Mouse (Mus musculus) left cerebral cortex, adult 11 months (tissue): Measurements from ENCODE around the gene Rnf31.

Experiments used
- DNase-seq: peaks from one replicate; pipeline ENCODE4 v3.0.0; 2022; ENCODE audit warnings: low spot score

Rnf31 gene

DNA sequence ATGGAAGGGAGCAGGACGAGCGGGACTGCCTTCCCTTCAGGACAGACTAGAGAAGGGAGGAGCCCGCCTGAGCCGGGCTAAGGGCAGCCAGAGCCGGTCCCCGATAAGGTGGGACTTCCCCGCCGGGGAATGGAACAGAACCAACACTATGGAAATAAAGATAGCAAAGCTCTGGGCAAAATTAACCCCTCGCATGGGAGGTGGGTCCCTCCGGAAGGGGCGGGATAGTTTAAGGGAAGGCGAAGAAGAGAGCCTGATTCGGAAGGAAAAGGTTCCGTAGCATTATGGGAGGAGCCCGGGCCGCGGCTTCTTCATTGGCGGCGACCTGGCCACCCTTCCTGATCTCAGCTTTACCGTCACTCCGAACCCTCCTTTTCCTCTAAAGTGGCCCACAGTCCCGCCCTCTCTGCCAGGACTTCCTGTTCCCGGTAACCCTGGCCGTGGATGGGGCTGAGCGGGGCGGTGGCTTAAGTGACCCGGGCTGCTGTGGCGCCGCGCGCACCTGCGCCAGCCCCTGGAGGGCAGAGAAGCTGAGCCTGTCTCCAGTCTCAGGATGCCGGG, at the start of gene Rnf31:
TSS of gene Rnf31 (plus strand) at position 378 of the 561 bp plus-strand sequence.
- DNase-seq = peak; percentile 91

DNA sequence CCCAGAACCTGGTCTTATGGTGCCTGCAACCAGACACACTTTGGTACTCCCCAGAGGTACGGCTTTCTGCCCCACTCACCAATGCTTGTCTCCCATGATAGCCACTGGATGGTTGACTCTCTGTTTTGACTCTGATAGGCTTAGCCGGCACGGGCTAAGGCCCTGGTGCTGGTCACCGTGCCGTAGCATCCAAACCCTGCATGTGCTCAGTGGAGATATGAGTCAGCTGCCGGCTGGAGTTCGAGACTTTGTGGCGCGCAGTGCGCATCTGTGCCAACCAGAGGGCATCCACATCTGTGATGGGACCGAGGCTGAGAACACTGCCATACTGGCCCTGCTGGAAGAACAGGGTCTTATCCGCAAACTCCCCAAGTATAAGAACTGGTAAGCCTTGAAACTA, 49.2 kb upstream of the Rnf31 start:
- DNase-seq = no peak

DNA sequence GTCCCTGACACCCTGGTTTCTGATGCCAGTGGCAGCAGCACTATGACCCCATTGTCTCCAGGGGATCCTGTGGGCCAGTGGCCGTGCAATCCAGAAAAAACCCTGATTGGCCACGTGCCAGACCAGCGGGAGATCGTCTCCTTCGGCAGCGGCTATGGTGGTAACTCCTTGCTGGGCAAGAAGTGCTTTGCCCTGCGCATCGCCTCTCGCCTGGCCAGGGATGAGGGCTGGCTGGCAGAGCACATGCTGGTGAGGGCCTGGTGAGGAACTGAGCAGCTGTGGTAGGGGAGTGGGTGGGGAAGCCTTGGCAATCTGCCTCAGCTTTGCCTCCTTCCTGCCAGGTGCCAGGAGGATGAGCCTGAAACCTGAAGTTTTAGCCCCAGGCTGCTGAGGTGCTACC, 47.2 kb upstream of the Rnf31 start:
- no peak for DNase-seq

DNA sequence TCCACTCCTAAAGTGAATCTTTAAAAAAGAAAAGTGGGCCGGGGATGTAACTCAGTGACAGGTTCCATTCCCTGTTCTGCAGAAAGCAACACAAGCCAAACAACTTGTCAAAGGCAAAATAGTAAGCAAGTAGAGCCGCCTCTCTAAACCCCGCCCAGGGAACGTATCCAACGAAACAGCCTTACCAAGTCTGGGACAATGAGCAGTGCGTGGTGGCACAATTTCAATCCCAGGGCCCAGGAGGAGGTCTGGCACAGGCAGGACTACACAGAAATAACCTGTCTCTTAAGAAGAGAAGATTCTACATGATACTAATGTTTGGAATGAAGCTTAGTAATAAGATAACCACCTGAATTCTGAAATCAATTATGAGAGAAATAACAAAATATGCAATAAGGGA, 41.3 kb upstream of the Rnf31 start:
- no peak for DNase-seq

DNA sequence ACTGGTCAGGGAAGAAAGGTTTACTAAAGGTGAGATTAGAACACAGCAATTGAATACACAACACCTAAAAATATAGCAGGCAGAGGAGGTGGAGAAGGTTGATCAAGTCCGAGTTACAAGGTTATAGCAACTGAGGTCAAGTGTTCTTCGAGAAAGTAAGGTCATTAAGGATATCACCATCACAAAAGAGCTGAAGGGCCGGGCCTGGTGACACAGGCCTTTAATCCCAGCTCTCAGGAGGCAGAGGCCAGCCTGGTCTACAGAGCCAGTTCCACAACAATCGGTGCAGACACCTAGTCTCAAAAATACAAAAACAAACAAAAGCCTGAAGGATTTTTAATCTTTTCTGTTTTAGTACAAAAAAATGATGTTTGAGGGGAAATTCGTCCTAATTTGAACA, 40.2 kb upstream of the Rnf31 start:
- DNase-seq = no peak

DNA sequence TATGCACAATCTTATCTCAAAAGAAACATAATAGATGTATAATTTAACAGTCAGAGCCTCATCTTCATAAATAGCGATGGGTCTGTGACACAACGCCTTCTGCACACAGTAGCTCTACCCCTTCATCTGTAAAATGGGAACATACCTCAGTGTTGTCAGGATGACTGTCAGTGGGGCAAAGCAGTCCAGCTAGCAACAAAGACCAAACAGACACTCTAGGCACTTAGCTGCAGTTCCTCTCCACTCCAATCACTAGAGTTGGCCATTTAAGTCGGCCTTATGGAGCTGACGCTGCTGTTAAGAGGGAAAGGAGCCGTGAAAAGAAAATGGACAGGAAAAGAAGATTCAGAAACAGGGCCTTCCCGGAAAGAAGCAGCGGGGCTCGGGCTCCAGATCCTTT, 39.7 kb upstream of the Rnf31 start:
- DNase-seq = no peak

DNA sequence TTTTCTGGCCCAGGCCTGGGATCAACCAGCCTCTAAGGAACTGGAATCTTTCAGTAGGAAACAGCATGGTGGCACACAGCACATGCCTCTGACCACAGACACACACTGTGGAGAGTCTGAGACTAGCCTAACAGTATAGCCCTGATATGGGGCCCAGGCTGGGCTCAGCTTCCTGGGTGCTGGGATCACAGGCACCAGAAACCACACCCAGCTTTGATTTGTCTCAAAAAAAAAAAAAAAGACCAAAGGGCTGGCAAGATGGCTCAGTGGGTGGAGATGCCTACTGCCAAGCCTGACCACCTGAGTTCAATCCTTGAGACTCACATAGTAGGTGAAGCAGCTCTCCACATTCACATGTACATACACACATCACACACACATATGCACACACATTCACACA, 36.9 kb upstream of the Rnf31 start:
- no peak for DNase-seq

DNA sequence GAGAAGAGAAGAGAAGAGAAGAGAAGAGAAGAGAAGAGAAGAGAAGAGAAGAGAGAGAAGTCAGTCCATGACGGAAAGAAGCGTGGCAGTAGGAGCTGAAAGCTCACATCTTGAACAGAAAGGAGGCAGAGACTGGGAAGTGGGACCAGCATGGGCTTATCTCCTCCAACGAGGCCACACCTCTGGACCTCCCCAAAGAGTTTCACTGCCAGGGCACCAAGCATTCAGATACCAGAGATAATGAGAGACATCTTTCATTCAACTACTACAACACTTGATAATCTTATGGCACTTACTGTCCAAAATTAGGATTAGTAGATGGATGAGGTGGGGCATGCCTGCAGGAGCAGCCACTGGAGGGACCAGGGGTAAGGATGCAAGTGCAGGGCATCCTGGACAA, 35.7 kb upstream of the Rnf31 start:
- DNase-seq = no peak

DNA sequence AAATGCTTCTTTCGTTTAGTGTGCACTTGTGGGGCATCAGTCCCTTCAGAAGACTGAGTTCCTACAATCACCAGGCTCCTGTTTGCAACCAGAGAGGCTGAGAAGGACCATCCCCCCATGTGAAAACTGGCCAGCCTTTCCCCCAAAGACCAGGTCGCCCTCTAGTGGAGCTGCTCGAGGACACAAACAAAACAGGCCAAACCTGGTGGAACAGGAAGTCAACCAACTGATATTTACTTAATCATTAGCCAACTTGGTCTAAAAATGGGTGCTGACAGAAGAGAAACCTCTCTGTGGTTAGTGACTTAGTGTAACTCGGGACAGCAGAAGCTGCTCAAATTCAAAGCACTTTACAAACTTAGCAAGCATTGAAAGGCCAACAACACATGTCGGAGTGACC, 34.5 kb upstream of the Rnf31 start:
- peak; percentile 45 for DNase-seq

DNA sequence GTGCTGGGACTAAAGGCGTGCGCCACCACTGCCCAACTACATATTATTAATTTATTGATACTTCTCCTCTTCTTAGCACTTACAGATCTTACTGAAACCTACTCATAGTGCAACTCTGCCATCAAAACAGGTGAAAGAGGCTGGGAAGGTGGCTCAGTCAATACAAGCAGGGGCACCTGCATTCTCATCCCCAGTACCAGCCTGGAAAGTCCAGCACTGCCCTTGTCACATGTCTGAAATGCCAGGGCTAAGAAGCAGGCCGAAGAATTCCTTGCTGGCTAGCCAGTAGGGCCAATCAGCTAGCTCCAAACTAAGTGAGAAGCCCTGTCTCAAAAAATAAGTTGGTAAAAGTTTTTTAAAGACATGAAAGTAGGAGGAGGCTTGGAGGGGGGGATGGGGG, 33.9 kb upstream of the Rnf31 start:
- DNase-seq = no peak

DNA sequence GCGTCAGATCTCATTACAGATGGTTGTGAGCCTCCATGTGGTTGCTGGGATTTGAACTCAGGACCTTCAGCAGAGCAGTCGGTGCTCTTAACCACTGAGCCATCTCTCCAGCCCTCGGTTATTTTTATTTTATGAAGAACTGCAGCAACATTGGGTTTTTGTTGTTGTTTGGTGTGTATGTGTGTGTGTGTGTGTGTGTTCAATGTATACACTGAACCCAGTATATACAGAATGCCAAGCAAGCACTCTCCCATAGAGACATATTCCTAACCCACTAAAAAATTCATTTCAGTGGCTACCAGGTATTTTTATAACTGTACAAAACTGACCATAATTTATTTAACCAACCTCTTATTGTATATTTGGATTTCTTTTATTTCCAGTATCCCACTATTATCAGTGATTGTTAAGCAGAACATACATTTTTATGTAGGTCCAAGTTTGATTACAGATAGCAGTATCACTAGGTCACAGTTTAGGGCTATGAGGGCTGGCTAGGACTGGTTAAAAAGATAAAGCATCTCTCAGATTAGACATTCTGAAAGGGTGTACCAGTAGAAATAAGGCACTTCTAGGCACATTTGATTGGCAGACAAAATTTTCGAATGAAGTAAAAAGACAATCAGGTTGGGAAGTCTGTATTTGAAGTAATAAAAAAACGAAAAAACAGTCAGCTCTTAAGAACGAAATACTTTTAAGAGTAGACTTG, 32.6 kb upstream of the Rnf31 start:
- DNase-seq = no peak

DNA sequence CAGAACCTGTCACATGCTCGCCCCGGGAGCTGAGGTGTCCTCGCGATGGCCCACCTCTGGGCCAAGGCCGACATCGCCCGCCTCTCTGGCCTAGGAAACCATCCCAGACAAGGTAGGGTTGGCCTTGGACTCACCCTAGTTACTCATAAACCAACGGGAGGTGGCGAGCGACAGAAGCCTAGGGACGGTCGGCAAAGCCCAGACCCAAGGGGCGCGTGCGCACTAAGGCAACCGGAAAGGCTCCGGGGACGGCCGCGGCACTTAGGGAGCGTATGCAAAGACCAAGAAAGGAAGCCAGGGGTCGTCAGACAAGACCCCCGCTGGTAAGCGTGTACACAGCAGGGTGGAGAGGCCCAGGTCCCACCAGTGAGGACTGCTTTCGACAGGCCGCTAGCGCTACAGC, 31.7 kb upstream of the Rnf31 start, which contains the start of gene Dcaf11:
TSS of gene Dcaf11 (plus strand) at position 208 of the 403 bp plus-strand sequence.
- peak; percentile 73 for DNase-seq

DNA sequence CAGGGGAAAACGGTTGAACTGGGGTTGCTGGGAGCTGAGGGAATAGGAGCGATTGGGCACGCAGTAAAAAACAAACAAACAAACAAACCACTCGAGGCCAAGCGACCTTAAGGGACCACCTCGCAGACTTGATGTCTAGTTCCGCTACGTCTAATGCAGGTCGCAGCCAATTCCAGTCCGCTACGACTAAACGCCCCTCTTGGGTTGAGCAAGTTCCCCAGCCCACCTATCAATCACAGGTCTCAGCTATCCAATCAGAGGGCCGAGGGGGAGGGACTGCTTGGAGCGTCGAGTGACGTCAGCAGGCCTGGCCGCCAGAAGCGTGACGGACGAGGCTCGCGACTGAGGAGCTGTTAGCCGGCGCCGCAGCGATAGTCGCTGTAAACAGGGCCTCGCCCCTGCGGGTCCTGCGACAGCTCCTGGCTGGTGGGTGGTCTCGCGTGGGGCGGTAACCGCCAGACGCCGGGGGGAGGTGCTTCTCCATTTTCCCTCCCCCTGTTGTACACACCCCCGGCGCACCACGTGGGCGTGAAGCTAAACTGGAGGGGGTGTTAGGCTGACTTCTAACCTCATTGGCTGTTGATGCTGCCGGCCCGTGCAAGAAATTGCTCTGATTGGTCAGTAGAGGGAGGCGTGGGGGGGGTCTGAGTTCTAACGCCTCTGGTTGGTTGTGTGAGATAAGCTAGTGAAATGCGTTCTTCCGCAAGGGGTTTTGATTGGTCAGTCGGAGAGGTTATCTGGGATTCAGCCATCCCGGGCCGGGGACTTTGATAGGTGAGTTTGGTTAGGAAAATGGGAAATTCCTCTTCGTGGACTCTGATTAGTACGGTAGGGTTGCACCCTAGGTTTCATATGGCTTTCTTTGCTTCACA, 31.1 kb upstream of the Rnf31 start, which contains the start of gene A730061H03Rik:
TSS of gene A730061H03Rik (minus strand) at position 205 of the 872 bp plus-strand sequence.
- peak; percentile 99 for DNase-seq

DNA sequence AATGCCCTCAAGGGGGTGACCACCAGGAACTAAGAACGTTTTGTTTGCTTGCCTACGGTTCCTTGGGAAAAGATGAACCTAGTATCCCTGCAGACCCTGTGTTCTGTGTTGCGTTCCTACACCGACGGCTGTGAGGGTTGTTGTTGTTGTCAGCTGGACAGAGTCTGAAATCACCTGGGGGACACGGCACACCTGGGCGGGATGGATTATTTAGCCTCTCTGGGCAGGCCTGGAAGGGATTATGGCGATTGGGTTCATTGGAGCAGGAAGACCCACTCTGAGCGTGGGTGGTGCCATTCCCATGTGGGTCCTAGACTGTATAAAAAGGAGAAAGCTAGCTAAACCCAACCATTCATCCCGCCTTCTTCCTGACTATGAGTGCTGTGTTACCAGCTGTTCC, 29.6 kb upstream of the Rnf31 start:
- DNase-seq = no peak

DNA sequence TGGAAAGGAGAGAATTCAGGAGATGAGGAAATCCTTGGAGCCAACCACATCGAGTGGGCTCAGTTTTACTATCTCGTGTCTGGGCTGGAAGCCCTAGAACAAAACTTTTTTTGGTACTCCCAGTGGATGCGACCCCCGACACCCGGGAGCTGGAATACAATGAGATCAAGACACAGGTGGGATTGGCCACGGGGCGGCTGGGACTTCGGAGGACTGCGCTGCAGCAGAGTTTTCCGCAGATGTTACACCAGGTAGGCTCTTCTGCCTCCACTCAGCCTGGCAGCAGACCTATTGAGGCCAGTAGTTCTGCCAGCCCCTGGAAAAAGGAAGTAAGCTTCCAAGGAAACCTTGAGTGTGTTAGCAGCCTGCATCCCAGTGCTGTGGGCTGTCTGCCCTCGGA, 28.3 kb upstream of the Rnf31 start:
- no peak for DNase-seq

DNA sequence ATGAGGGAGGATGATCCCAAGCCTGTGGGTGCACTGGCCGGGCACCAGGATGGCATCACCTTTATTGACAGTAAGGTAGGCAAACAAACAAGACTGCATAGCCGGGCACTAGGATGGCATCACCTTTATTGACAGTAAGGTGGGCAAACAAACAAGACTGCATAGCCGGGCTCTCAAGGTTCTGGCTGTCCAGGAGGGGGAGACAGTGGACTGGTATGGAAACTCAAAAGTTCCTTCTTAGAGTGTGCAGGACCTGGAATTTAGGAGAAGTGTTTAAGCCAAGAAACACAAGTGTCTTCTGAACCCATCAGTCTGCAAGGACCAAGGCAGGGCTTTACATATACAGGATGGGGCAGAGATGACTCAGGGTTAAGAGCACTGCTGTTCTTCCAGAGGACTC, 25.8 kb upstream of the Rnf31 start:
- no peak for DNase-seq

DNA sequence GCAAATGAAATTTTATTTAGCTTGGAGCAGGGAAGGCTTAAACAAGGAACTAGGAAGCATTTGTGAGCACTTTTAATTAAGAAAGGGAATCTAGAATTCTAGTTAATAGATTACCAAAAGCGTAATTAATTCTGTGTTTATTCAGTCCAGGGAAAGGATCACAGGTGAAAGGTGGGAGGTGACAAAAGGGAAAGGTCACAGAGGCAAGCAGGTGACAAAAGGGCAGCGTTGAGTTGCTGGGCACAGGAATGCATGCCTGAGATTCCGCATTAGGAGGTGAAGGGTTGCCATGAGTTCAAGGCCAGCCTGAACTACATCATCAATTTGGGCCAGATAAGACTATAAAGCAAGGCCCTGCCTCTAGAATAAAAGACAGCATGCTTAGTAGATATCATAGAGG, 24.0 kb upstream of the Rnf31 start:
- DNase-seq = no peak

DNA sequence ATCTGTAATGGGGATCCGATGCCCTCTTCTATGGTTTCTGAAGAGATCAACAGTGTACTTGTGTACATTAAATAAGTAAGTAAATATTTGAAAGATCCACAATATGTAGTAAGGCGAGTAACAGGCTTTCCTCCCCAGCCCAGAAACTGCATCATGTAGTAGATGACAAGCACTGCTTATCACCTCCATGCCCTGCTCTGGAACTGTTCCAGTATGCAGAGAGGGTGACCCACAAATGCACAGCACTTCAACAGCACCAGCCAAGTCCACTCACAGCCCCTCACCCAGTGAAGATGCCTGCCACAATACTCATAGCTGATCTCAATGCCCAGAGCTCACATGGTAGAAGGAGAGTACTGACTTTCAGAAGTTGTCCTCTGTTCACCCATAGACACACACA, 20.9 kb upstream of the Rnf31 start:
- DNase-seq = no peak

DNA sequence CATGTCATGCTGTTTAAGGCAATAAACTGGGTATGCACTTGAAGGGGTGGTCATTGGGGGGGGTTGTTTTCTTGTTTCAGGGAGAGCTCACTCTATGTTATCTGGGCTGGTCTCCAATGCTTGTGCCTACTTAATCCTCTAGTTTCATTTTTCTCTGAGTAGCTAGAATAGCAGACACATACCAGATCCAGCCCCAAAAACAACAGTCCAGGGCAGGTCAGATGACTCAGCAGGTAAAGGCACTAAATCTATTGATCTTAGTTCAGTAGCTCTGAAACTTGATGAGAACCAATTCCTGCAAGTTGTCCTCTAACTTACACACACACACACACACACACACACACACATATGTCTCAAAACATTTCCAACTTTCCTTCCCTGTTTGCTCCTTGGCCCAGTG, 19.7 kb upstream of the Rnf31 start:
- no peak for DNase-seq

DNA sequence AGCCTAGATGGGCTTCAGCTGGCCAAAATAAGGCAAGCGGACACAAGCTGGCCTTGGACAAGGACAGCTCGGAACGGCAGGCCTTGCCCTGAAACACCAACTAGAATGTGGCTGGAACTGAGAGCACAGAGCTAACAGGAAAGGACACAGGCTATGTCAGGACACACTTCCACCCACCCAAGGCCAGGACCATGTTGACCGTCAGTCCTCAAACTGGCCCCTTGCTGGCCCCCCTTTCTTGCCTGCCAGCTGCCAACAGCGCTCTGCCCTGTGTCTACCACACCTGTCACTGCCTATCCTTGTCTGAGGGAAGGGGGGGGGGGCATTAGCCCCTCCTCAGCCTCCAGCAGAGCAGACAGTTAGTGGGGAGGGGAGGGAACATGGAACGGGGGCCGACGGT, 16.2 kb upstream of the Rnf31 start, which contains the start of gene Fitm1:
TSS of gene Fitm1 (plus strand) at position 316 of the 400 bp plus-strand sequence.
- no peak for DNase-seq

DNA sequence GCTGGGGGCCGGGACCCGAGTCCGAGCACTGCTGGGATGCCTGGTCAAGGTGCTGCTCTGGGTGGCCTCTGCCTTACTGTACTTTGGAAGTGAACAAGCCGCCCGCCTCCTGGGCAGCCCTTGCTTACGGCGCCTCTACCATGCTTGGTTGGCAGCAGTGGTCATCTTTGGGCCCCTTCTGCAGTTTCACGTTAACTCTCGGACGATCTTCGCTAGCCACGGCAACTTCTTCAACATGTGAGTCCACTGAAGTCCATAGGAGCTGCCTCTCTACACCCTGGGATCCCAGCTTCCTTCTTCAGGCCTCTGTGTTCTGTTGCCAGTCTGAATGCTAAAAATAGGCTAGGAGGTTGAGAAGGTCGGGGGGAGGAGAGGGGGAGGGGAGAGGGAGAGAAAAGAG, 15.8 kb upstream of the Rnf31 start:
- DNase-seq = no peak

DNA sequence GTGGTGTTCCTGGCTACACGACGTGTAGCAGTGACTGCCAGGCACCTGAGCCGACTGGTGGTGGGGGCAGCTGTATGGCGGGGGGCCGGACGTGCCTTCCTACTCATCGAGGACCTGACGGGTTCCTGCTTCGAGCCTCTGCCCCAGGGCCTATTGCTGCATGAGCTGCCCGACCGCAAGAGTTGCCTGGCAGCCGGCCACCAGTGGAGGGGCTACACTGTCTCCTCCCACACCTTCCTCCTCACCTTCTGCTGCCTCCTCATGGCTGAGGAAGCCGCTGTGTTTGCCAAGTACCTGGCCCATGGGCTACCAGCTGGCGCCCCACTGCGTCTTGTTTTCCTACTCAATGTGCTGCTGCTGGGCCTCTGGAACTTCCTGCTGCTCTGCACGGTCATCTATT, 15.1 kb upstream of the Rnf31 start:
- DNase-seq = no peak
